Mouse (Mus musculus): Measurements from ENCODE around the gene Dbnl.

GRCm38 (mm10) chr11:5796939-5797338 lies 8.7 kb downstream of the Dbnl start:
- TF ChIP-seq POLR2A (IDR thresholded peaks at IDR 0.05; ENCODE audit: low read depth, low read length) (no peak), CTCF (IDR thresholded peaks at IDR 0.05; ENCODE audit: extremely low read depth, insufficient read length, insufficient replicate concordance, low read depth, low read length) (no peak)

All from small intestine, adult 2 months (tissue).